Mouse (Mus musculus) embryonic fibroblast, embryonic 13.5 days (primary cell): ENCODE results near the gene Ldlrad3.

Experiments
- CTCF ChIP-seq: IDR thresholded peaks from 2 replicates; pipeline ENCODE4 v1.5.1; 2011; ENCODE audit warnings: mild to moderate bottlenecking, control low read depth, low read length, moderate library complexity, borderline replicate concordance; ENCODE audit not compliant: insufficient read depth
- POLR2A ChIP-seq: IDR thresholded peaks from 2 replicates; pipeline ENCODE4 v1.6.1; 2011; ENCODE audit warnings: low read depth, mild to moderate bottlenecking, control low read depth, low read length, moderate library complexity

DNA sequence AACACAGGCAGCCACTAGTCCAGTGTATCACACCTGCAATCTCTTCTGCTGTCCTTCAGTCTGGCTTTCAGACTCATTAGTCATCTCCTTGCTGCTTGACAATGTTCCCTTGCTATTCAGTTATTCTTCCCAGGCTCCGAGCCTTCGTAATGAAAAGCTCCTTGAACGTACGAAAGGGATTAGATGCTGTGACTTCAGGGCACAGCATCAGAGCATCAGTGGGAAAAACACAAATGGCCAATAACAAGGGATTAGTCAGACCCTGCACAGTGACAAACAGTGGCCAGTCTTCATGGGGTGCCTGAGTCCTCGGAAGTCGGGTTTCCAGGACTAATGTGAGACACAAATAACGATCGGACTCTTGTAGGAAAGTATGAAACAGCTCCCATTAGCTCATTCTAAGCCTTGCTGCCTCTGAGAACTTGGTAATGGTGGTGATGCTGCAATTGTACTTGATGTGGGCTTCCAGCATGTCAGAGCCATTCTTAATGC, 205.7 kb downstream of the Ldlrad3 start:
- TF ChIP-seq CTCF: no peak
- no peak for TF ChIP-seq POLR2A
